Mouse (Mus musculus): ENCODE measurements around the gene Ghsr. TPM values are rescaled to one million over a fixed set of nuclear protein-coding genes. Genes with fewer than 3 reads are reported as not detected.

Gene Ghsr
- not detected for polyA plus RNA-seq (2014; fragmentation: Illumina TruSeq; extraction: RNeasy Lipid Tissue Mini Kit (QIAGEN cat#74804))

GRCm38 (mm10) chr3:27371276-27371621 lies at the start of gene Ghsr:
Gene Ghsr (plus strand): TSS chr3:27371351.

Other genes starting within 250 kb of the Ghsr start
- 59.7 TPM for gene Ect2, start 217.5 kb upstream of the Ghsr start, polyA plus RNA-seq (2014; fragmentation: Illumina TruSeq; extraction: RNeasy Lipid Tissue Mini Kit (QIAGEN cat#74804))
- 113 TPM for gene Nceh1, start 188.4 kb upstream of the Ghsr start, polyA plus RNA-seq (2014; fragmentation: Illumina TruSeq; extraction: RNeasy Lipid Tissue Mini Kit (QIAGEN cat#74804))
- 13.7 TPM for gene Tnfsf10, start 54.3 kb upstream of the Ghsr start, polyA plus RNA-seq (2014; fragmentation: Illumina TruSeq; extraction: RNeasy Lipid Tissue Mini Kit (QIAGEN cat#74804))